Mouse (Mus musculus) kidney, postnatal 10 days (tissue): Measurements from ENCODE around the gene Itk.

Experiments
- DNase-seq: peaks from one replicate; pipeline ENCODE4 v3.0.0; 2021; ENCODE audit warnings: mixed read lengths

Itk gene

DNA sequence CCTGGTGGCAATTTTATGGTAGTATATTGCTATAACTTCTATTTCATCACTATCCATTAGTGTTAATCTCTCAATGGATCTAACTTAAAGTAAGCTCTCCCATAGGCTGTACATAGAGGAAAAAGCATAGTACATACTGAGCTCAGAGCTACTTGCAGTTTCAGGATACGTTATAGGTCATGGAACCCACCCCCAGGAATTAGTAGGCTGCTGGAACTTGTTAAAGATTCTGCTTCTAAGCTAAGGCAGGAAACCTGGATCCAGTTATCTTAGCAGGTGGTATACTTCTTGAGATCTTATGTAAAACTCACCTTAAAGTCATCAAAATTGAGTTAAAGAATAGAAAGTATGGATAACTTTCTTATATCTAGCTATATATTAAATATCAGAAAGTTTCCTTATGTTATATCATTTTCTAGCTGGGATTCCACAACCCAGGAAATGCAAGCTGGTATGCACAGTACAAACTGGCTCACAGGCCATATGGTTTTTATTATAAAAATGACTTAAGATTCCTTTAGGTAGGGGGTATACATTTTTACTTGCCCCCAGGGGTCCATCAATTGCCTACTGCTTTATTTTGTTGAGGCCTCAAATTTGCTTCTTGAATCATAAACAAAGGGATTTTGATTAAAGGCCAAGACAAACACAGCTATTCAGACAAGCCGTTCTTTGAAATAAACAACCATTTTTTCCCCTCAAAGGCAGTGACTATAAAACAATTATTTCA lies 39.5 kb downstream of the Itk start:
- no peak for DNase-seq

GRCm38 (mm10) chr11:46348416-46348815 lies 40.9 kb downstream of the Itk start:
- DNase-seq, result no peak

- DNase-seq, result no peak
Measured at GRCm38 (mm10) chr11:46347756-46348155, 41.6 kb downstream of the Itk start.

DNA sequence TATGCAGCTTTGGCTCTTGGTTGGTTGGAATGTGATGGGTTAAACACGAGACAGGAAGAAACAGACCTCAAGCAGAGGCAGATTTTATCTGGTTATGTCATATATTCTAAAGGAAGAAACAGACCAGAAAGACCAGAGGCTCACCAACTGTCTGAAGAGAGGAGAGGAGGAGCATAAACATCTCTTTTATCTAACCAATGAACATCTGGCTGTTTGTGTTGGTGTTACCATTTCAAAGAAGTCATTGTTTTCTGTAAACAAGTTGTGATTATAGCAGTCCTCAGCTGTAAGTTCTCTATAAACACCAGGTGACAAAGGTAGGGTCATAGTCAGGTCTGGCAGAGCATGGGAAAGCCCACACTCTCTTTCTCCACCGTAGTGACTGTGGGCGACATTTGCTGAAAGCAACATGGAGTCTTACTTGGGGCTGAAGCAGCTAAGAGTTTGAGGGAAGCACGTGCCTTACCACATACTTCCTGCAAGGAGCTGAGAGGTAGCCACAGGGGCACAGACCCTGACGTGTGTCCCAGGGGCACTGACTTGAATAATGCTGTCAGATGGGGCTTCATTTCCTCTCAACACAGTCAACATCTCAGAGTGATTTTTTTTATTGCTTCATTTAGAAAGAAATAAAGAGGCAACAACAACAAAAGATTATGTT lies 45.3 kb downstream of the Itk start:
- DNase-seq, result no peak

DNA sequence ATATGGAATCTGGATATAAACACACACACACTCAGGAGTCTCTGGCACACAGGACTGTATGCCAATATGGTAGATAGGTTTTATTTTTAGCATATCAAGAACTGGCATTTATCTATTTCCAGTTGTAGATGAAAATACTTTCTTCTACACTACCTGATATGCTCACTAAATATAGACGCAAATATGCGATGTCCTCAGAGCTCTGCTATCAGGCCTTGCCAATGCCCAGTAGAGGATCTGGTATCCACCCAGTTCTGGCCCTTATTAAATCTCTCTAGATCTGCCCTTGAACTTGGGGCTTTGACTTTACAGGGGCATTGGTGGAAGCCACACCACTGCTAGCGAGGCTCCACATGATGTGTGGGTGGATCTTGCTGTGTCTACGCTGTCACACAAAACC lies 47.4 kb downstream of the Itk start:
- no peak for DNase-seq

- DNase-seq, result no peak
Measured at GRCm38 (mm10) chr11:46336020-46336419, 53.3 kb downstream of the Itk start.

GRCm38 (mm10) chr11:46332217-46332616 lies 57.1 kb downstream of the Itk start:
- DNase-seq, result no peak

DNA sequence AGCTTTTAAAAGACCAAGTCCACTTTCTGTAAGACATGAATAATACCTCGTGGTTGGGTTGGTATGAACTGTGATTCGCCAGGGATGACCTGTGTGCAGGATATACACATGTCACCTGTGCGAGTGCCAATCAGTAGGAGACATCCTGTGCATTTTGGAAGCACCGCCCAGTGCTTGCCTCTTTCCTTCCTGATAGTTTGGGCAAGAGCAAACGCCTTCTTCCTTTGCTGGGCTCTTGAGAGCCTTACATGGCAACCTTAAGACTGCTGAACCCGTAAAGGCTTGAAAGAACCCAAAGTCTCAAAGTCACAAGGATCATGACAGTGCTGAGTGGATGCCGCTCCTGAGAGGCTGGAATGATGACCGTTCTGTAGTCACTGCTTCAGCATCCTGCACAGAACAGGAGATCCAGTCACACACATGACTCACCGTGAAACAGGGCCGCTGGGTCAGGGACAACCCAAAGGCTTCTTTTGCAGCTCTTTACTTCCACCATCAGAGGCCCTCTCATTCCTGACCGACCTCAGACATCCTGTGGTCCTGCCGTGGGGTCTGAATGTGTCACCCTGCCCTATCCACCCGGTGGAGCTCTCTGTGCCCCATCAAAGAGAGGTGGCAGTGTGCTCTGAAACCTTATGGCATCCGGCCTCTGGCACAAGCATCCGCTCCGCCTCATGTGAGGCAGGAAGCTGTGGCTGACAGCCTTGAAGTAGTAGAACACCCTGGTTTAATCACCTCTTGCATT lies 62.9 kb downstream of the Itk start:
- DNase-seq, result no peak

- no peak for DNase-seq
Measured at GRCm38 (mm10) chr11:46321559-46321958, 67.8 kb downstream of the Itk start.

DNA sequence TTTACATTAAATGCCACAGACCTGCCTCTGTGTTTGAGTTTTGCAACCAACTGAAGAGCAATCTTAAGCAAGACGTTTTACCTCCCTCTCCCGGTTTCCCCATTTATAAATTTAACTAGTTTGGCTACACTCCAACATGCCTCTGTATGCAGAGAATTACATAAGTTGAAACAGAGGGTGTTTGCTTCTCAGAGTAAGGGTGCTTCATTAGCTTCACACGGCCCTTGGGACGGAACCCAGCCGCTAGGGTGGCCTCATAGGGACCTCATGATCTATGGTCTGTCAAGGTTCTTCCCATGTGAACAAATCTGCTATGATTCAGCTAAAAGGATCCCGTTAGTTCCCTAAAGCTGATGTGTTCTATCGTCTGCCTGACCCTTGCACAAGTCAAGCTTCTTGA lies 74.8 kb downstream of the Itk start:
- no peak for DNase-seq

DNA sequence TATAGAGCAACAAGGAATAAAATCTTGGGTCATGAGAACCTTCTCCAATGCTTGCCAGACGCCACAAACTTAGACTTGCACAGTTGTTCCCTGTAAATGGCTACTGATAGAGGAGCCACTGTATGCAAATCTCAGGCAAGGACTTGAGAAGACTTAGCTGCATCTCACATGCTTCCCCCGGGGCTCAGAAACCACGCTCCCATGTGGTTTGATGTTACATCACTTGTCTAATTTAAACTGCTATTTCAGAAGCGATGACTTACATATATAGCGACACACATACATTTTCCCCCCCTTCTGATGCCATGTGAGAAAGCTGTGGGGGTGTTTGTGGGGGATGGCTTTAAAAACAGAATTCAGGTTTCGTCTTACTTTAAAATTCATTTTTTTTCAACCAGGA lies 75.5 kb downstream of the Itk start:
- no peak for DNase-seq

DNA sequence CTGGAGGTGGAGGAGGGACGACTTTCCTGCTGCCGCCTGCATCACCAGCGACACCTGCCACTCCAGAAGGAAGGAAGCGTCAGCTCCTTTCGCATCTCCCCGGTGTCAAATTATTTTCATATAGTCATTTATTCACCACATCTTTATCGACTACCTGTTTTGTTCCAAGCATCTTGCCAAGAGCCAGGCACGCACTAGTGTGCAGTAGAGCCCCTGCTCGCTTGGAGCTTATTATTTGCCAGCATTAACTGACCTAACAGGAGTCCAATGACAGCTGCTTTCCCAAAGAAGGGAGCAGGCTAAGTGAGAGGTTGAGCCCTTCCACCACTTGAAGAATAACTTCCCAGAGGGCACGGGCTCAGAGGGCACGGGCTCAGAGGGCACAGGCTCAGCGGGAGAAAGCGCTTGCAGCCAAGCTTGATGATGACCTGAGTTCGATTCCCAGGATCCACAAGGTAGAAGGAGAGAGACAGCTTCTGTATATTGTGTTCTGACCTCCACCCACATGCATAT lies 76.7 kb downstream of the Itk start, which contains the start of gene Cyfip2:
TSS of gene Cyfip2 (minus strand) at position 337 of the 513 bp plus-strand sequence.
- peak; percentile 31 for DNase-seq

GRCm38 (mm10) chr11:46311703-46312522 lies 77.4 kb downstream of the Itk start:
- peak; percentile 68 for DNase-seq

GRCm38 (mm10) chr11:46311181-46311702 lies 78.1 kb downstream of the Itk start:
- no peak for DNase-seq

GRCm38 (mm10) chr11:46310647-46311063 lies 78.7 kb downstream of the Itk start:
- DNase-seq, result no peak

- DNase-seq, result no peak
Measured at GRCm38 (mm10) chr11:46309808-46310555, 79.3 kb downstream of the Itk start.

DNA sequence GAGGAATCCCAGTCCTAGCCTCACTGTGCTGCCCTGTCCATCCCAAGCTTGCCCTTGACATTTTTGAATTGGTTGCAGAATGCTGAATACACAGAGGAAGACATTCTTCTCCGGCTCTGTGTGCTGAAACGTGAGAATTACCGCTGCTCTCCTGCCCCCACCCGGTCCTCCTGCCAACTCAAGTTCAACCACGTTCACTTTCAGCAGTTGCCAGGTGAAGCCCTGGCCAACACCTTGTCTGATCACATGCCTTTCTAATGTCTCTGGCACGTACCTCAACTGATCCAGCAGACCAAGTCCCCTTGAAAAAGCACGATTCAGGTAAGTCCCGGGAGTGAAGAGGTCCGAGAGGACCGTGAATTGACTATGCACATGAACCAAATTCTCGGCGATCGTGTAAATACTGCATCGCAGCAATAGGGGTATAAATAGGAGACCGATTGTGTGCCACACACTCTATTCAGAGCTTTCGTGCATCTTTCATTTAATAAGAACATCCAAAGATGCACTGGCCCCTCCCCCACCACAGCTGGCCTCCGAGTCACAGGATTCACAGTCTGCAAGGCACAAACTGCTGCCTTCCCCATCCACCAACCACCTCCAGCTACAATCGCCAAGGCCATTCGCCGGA lies 80.1 kb downstream of the Itk start:
- peak; percentile 33 for DNase-seq

DNA sequence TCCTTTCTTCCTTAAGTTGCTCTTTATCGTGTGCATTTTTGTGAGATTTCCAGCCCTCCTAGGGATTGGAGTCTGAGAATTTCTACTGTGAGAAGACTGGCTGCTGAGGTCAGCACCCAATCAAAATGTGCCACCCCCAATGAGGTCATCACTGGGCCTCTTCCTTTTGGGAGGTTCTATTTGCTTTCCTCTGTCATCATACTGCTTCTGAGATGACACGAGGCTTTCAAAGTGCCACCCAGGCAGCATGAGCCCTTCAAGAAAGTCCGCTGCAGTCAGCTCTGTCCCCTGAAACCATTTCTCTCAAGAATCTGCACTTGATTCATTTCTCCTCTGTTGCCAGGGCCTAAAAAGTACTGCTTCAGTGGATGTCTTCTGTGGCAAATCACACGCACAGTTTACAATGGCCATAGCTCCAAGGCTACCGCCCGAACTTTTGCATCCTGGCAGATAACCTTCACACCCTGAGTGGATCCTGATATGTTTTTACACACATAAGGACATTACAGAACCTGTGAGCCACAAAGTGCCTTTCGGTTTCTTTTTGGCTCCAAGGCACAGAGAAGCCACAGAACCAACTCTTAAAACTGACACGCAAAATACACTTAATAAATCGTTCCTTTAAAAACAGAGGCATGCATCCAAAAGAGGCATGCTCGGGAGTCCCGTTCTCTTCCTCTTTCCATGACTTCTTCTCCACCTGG lies 80.9 kb downstream of the Itk start:
- DNase-seq, result no peak

DNA sequence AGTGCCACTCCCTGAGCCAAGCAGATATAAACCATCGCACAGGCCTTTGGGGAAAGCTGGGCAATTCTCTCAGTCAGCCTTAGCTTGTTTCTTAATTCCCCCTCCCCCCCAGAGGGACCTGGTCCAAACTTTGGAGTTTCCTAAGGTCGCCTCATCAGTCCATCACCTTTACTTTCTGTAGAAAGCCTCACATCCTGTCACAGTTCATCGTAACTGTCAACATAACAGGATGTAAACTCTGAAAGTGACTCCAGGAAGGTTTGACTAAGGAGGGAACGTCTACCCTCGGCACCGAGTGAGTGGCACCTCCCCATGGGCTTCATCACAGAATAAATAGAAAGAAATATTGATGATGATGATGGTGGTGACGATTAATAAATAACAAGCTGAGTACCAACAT lies 81.5 kb downstream of the Itk start:
- DNase-seq, result no peak

DNA sequence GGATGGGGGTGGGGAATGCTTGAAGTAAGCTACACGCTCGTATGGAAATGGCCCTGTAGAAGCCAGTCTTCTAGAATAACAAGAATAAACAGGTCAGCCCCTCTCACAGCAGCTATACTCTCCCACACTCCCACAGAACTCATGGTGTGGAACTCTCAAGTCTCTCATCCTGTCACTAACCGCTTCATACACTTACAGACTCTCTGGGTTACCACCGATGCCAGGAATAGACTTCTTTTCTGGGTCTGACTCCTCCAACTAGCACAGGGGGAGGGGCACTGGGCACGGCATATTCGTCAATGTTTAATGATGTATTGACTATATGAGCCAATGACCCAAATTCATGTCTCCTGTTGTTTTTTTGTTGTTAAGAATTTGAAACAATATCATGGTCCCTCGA lies 82.5 kb downstream of the Itk start:
- no peak for DNase-seq
